Mouse (Mus musculus): ENCODE measurements around the gene Gm4952. TPM values are rescaled to one million over a fixed set of nuclear protein-coding genes. Genes with fewer than 3 reads are reported as not detected.
A peak's percentile ranks its signal among the peaks of the same experiment; 100 is the strongest.

Gm4952 gene
- polyA plus RNA-seq, 1 experiment from 2014 or later = not detected

GRCm38 (mm10) chr19:12575514-12575913 is 24.3 kb upstream of the Gm4952 start:
- peaks cover 6% of the 10 kb centered on the region for H3K4me1 ChIP-seq (ENCODE audit: insufficient read depth, low read depth, low read length)
- H3K4me2 ChIP-seq (replicated peaks; ENCODE audit: low read depth, low read length) = no peak overlapping the region
- DNase-seq (ENCODE audit: low spot score) (no peak), ATAC-seq (no peak)
- 85% methylated on average over 2 of the region's 2 CpGs for WGBS
- H3K27ac ChIP-seq (ENCODE audit: low read length) = no peak overlapping the region
- TF ChIP-seq EP300 (IDR thresholded peaks at IDR 0.05) (no peak), CTCF (IDR thresholded peaks at IDR 0.05) (no peak)
- no peak overlapping the region for H3K9ac ChIP-seq (replicated peaks; ENCODE audit: low read depth)
- H3K36me3 ChIP-seq (ENCODE audit: insufficient read depth, low read length) = peaks cover 5% of the 10 kb centered on the region; the same call in 1 of the 2 replicates
- no peaks in the 10 kb centered on the region for H3K9me3 ChIP-seq (ENCODE audit: low read length)
- H3K4me3 ChIP-seq (ENCODE audit: low read depth, low read length) = no peak overlapping the region
- H3K27me3 ChIP-seq (replicated peaks; ENCODE audit: insufficient read depth, low read length) = no peaks in the 10 kb centered on the region

GRCm38 (mm10) chr19:12576639-12577038 is 23.1 kb upstream of the Gm4952 start:
- Histone ChIP-seq H3K27ac (ENCODE audit: low read length) (no peak overlapping the region), H3K36me3 (ENCODE audit: insufficient read depth, low read length) (peaks cover 5% of the 10 kb centered on the region; the same call in 1 of the 2 replicates), H3K9me3 (ENCODE audit: low read length) (no peaks in the 10 kb centered on the region), H3K27me3 (replicated peaks; ENCODE audit: insufficient read depth, low read length) (no peaks in the 10 kb centered on the region), H3K4me2 (replicated peaks; ENCODE audit: low read depth, low read length) (no peak overlapping the region), H3K9ac (replicated peaks; ENCODE audit: low read depth) (no peak overlapping the region), H3K4me1 (ENCODE audit: insufficient read depth, low read depth, low read length) (peaks cover 6% of the 10 kb centered on the region), H3K4me3 (ENCODE audit: low read depth, low read length) (no peak overlapping the region)
- no peak for DNase-seq (ENCODE audit: low spot score)
- 71% methylated on average over 2 of the region's 2 CpGs for WGBS
- TF ChIP-seq EP300 (IDR thresholded peaks at IDR 0.05) (no peak), CTCF (IDR thresholded peaks at IDR 0.05) (no peak)
- ATAC-seq = no peak

GRCm38 (mm10) chr19:12585310-12585709 is 14.5 kb upstream of the Gm4952 start:
- DNase-seq (ENCODE audit: low spot score) (peak; percentile 53), ATAC-seq (no peak)
- Histone ChIP-seq H3K9me3 (ENCODE audit: low read length) (no peaks in the 10 kb centered on the region), H3K4me3 (ENCODE audit: low read depth, low read length) (no peak overlapping the region), H3K27me3 (replicated peaks; ENCODE audit: insufficient read depth, low read length) (no peaks in the 10 kb centered on the region), H3K36me3 (ENCODE audit: insufficient read depth, low read length) (no peaks in the 10 kb centered on the region), H3K27ac (ENCODE audit: low read length) (0 out of 2 replicates have a peak overlapping the region, but pooled peaks have one; percentile 32), H3K9ac (replicated peaks; ENCODE audit: low read depth) (no peak overlapping the region), H3K4me1 (ENCODE audit: insufficient read depth, low read depth, low read length) (no peaks in the 10 kb centered on the region), H3K4me2 (replicated peaks; ENCODE audit: low read depth, low read length) (no peak overlapping the region)
- 0 out of 2 replicates have a peak, but pooled peaks have one; percentile 47 for TF ChIP-seq EP300 (IDR thresholded peaks at IDR 0.05)
- no peak for TF ChIP-seq CTCF (IDR thresholded peaks at IDR 0.05)
- WGBS = 48% methylated on average over 4 of the region's 4 CpGs

GRCm38 (mm10) chr19:12591908-12592307 is 7.9 kb upstream of the Gm4952 start:
- no peak overlapping the region for H3K27ac ChIP-seq (ENCODE audit: low read length)
- ATAC-seq (peak; percentile 47; the same call in 1 of the 2 replicates), DNase-seq (ENCODE audit: low spot score) (peak; percentile 79)
- H3K36me3 ChIP-seq (ENCODE audit: insufficient read depth, low read length) = no peaks in the 10 kb centered on the region
- H3K4me3 ChIP-seq (ENCODE audit: low read depth, low read length) = no peak overlapping the region
- H3K4me2 ChIP-seq (replicated peaks; ENCODE audit: low read depth, low read length) = no peak overlapping the region
- H3K9ac ChIP-seq (replicated peaks; ENCODE audit: low read depth) = no peak overlapping the region
- peaks cover 3% of the 10 kb centered on the region; the same call in 1 of the 2 replicates for H3K4me1 ChIP-seq (ENCODE audit: insufficient read depth, low read depth, low read length)
- no peaks in the 10 kb centered on the region for H3K9me3 ChIP-seq (ENCODE audit: low read length)
- 0% methylated on average over 1 of the region's 1 CpGs for WGBS
- no peak for TF ChIP-seq EP300 (IDR thresholded peaks at IDR 0.05)
- peak; percentile 94 for TF ChIP-seq CTCF (IDR thresholded peaks at IDR 0.05)
- H3K27me3 ChIP-seq (replicated peaks; ENCODE audit: insufficient read depth, low read length) = no peaks in the 10 kb centered on the region

GRCm38 (mm10) chr19:12595135-12595529 is 4.6 kb upstream of the Gm4952 start:
- no peak overlapping the region for H3K27ac ChIP-seq (ENCODE audit: low read length)
- H3K4me3 ChIP-seq (ENCODE audit: low read depth, low read length) = peak overlapping the region; percentile 54
- no peak overlapping the region for H3K9ac ChIP-seq (replicated peaks; ENCODE audit: low read depth)
- H3K9me3 ChIP-seq (ENCODE audit: low read length) = no peaks in the 10 kb centered on the region
- peaks cover 4% of the 10 kb centered on the region; the same call in 1 of the 2 replicates for H3K4me1 ChIP-seq (ENCODE audit: insufficient read depth, low read depth, low read length)
- H3K36me3 ChIP-seq (ENCODE audit: insufficient read depth, low read length) = no peaks in the 10 kb centered on the region
- no peaks in the 10 kb centered on the region for H3K27me3 ChIP-seq (replicated peaks; ENCODE audit: insufficient read depth, low read length)
- ATAC-seq = no peak
- 44% methylated on average over 2 of the region's 2 CpGs for WGBS
- no peak for DNase-seq (ENCODE audit: low spot score)
- H3K4me2 ChIP-seq (replicated peaks; ENCODE audit: low read depth, low read length) = peak overlapping the region; percentile 100
- TF ChIP-seq CTCF (IDR thresholded peaks at IDR 0.05) = no peak
- TF ChIP-seq EP300 (IDR thresholded peaks at IDR 0.05) = no peak

GRCm38 (mm10) chr19:12595530-12596289 is 4.1 kb upstream of the Gm4952 start:
- ATAC-seq = peak; percentile 92
- 0% methylated on average over 45 of the region's 49 CpGs for WGBS

More at GRCm38 (mm10) chr19:12595530-12596289, 4.1 kb upstream of the Gm4952 start:
- peak overlapping the region; percentile 54 for H3K4me3 ChIP-seq (ENCODE audit: low read depth, low read length)
- H3K9me3 ChIP-seq (ENCODE audit: low read length) = no peaks in the 10 kb centered on the region
- H3K36me3 ChIP-seq (ENCODE audit: insufficient read depth, low read length) = no peaks in the 10 kb centered on the region
- peaks cover 4% of the 10 kb centered on the region; the same call in 1 of the 2 replicates for H3K4me1 ChIP-seq (ENCODE audit: insufficient read depth, low read depth, low read length)
- H3K9ac ChIP-seq (replicated peaks; ENCODE audit: low read depth) = peak overlapping the region; percentile 29; the same call in 1 of the 2 replicates
- no peaks in the 10 kb centered on the region for H3K27me3 ChIP-seq (replicated peaks; ENCODE audit: insufficient read depth, low read length)
- H3K4me2 ChIP-seq (replicated peaks; ENCODE audit: low read depth, low read length) = peak overlapping the region; percentile 100
- H3K27ac ChIP-seq (ENCODE audit: low read length) = no peak overlapping the region
- peak; percentile 91 for DNase-seq (ENCODE audit: low spot score)
- TF ChIP-seq EP300 (IDR thresholded peaks at IDR 0.05) (no peak), CTCF (IDR thresholded peaks at IDR 0.05) (peak; percentile 63)

Data from lung, postnatal 0 days (tissue).